Mouse (Mus musculus): Measurements from ENCODE around the gene Zmpste24.

Gene Zmpste24

GRCm38 (mm10) chr4:121033006-121033405 lies 65.0 kb downstream of the Zmpste24 start:
- DNase-seq (ENCODE audit: low read depth, low spot score), result no peak

GRCm38 (mm10) chr4:121031440-121031839 lies 66.6 kb downstream of the Zmpste24 start:
- no peak for DNase-seq (ENCODE audit: low read depth, low spot score)

GRCm38 (mm10) chr4:121029632-121030031 lies 68.4 kb downstream of the Zmpste24 start:
- DNase-seq (ENCODE audit: low read depth, low spot score), result no peak

- peak; percentile 59 for DNase-seq (ENCODE audit: low read depth, low spot score)
Measured at GRCm38 (mm10) chr4:121028659-121029392, 69.2 kb downstream of the Zmpste24 start.

- DNase-seq (ENCODE audit: low read depth, low spot score), result no peak
Measured at GRCm38 (mm10) chr4:121028146-121028545, 69.9 kb downstream of the Zmpste24 start.

- DNase-seq (ENCODE audit: low read depth, low spot score), result no peak
Measured at GRCm38 (mm10) chr4:121025681-121026080, 72.4 kb downstream of the Zmpste24 start.

GRCm38 (mm10) chr4:121023941-121024340 lies 74.1 kb downstream of the Zmpste24 start:
- DNase-seq (ENCODE audit: low read depth, low spot score), result no peak

GRCm38 (mm10) chr4:121023464-121023863 lies 74.6 kb downstream of the Zmpste24 start:
- DNase-seq (ENCODE audit: low read depth, low spot score), result no peak

GRCm38 (mm10) chr4:121021911-121022310 lies 76.1 kb downstream of the Zmpste24 start:
- DNase-seq (ENCODE audit: low read depth, low spot score), result no peak

GRCm38 (mm10) chr4:121020040-121020790 lies 77.8 kb downstream of the Zmpste24 start:
- no peak for DNase-seq (ENCODE audit: low read depth, low spot score)

GRCm38 (mm10) chr4:121018250-121018649 lies 79.8 kb downstream of the Zmpste24 start:
- no peak for DNase-seq (ENCODE audit: low read depth, low spot score)

GRCm38 (mm10) chr4:121016928-121017657 lies 80.9 kb downstream of the Zmpste24 start, which contains the start of gene Smap2:
Gene Smap2, minus strand, starts transcription at chr4:121017247.
- DNase-seq (ENCODE audit: low read depth, low spot score), result peak; percentile 97

- DNase-seq (ENCODE audit: low read depth, low spot score), result no peak
Measured at GRCm38 (mm10) chr4:121016021-121016898, 81.8 kb downstream of the Zmpste24 start.

GRCm38 (mm10) chr4:121015268-121015659 lies 82.8 kb downstream of the Zmpste24 start:
- DNase-seq (ENCODE audit: low read depth, low spot score), result no peak

- DNase-seq (ENCODE audit: low read depth, low spot score), result no peak
Measured at GRCm38 (mm10) chr4:121014594-121015267, 83.3 kb downstream of the Zmpste24 start.

GRCm38 (mm10) chr4:121010770-121011549 lies 87.1 kb downstream of the Zmpste24 start:
- no peak for DNase-seq (ENCODE audit: low read depth, low spot score)

All from forelimb bud, embryonic 11.5 days (tissue).